Mouse (Mus musculus) limb, embryonic 14.5 days (tissue): Measurements from ENCODE around the gene Npl. TPM values are rescaled to one million over a fixed set of nuclear protein-coding genes. Genes with fewer than 3 reads are reported as not detected.

Experiments
- ATAC-seq: fragments of 200-750 bp; cut with Nextera tagmentation; 2 replicates; pipeline ENCODE4 v1.8.0; 2017; ENCODE audit warnings: low read depth, moderate number of reproducible peaks, moderate TSS enrichment; ENCODE audit not compliant: low FRiP score
- DNase-seq: peaks from one replicate; pipeline ENCODE4 v3.0.0-alpha.2; 2015; ENCODE audit warnings: low spot score
- H3K27ac ChIP-seq: fragments of 300-500 bp; sonication (generic); replicated peaks from 2 replicates; pipeline ENCODE4 v1.5.1; 2014; ENCODE audit warnings: low read depth, mild to moderate bottlenecking, low read length, moderate library complexity, mixed read lengths
- H3K27me3 ChIP-seq: fragments of 300-500 bp; sonication (generic); 2 replicates; pipeline ENCODE4 v1.6.1; 2014; ENCODE audit warnings: low read length, mixed read lengths; ENCODE audit not compliant: control insufficient read depth, insufficient read depth
- H3K36me3 ChIP-seq: fragments of 300-500 bp; sonication (generic); 2 replicates; pipeline ENCODE4 v1.6.1; 2014; ENCODE audit warnings: mild to moderate bottlenecking, low read length, moderate library complexity, mixed read lengths; ENCODE audit not compliant: control insufficient read depth, insufficient read depth
- H3K4me1 ChIP-seq: fragments of 300-500 bp; sonication (generic); 2 replicates; pipeline ENCODE4 v1.6.1; 2014; ENCODE audit warnings: antibody characterized with exemption, low read length, mixed read lengths; ENCODE audit not compliant: control insufficient read depth, insufficient read depth
- H3K4me2 ChIP-seq: fragments of 300-500 bp; sonication (generic); replicated peaks from 2 replicates; pipeline ENCODE4 v1.6.1; 2014; ENCODE audit warnings: low read depth, mild to moderate bottlenecking, low read length, moderate library complexity; ENCODE audit not compliant: severe bottlenecking
- H3K4me3 ChIP-seq: fragments of 300-500 bp; sonication (generic); replicated peaks from 2 replicates; pipeline ENCODE4 v1.5.1; 2014; ENCODE audit warnings: low read length
- H3K9ac ChIP-seq: fragments of 300-500 bp; sonication (generic); 2 replicates; pipeline ENCODE4 v1.6.1; 2014; ENCODE audit warnings: mild to moderate bottlenecking, low read depth, low read length, moderate library complexity; ENCODE audit not compliant: severe bottlenecking
- H3K9me3 ChIP-seq: fragments of 300-500 bp; sonication (generic); 2 replicates; pipeline ENCODE4 v1.6.1; 2016; ENCODE audit warnings: low read length; ENCODE audit not compliant: control insufficient read depth
- POLR2A ChIP-seq: fragments of 200-500 bp; IDR thresholded peaks from 2 replicates; pipeline ENCODE4 v1.8.0; 2012; ENCODE audit warnings: inconsistent platforms, mild to moderate bottlenecking, moderate library complexity, borderline replicate concordance; ENCODE audit not compliant: insufficient read depth, insufficient read length; ENCODE audit errors: extremely low read depth
- WGBS: fragments of 180-500 bp; shearing (Covaris S2); extraction: QIAGEN DNeasy Blood & Tissue Kit; methylation state at CpG from one replicate; pipeline ENCODE4 v1.1.7; 2014; 5-methylcytosine and 5-hydroxymethylcytosine counted together
- polyA plus RNA-seq, 2 experiments: library from polyadenylated mRNA; depleted of rRNA in 1 of 2; stranded (reverse) in 1 of 2; unstranded in 1 of 2; fragments of >200 nt; fragmentation: Nextera tagmentation in 1 of 2; extraction: Ambion mirVana in 1 of 2; gene quantifications; 2 replicates each; pipeline versions ENCODE4 v1.2.1 to v1.2.3; 2012 to 2014

Gene Npl
- polyA plus RNA-seq, 2 experiments, result 7.1 to 12.9 TPM

- H3K27ac ChIP-seq, result no peak overlapping the region
- 0 out of 2 replicates have a peak, but pooled peaks cover 3% of the 10 kb centered on the region for H3K4me1 ChIP-seq
- no peak overlapping the region for H3K4me3 ChIP-seq
- no peaks in the 10 kb centered on the region for H3K9me3 ChIP-seq
- H3K9ac ChIP-seq, result no peak overlapping the region
- no peak for ATAC-seq
- no peaks in the 10 kb centered on the region for H3K36me3 ChIP-seq
- no peak for TF ChIP-seq POLR2A
- H3K4me2 ChIP-seq, result no peak overlapping the region
- H3K27me3 ChIP-seq, result no peaks in the 10 kb centered on the region
- DNase-seq, result no peak
- WGBS, result 87% methylated on average over 5 of the region's 5 CpGs
Observed at GRCm38 (mm10) chr1:153587956-153588355, 38.1 kb upstream of the Npl start.

- ATAC-seq (no peak), DNase-seq (no peak)
- Histone ChIP-seq H3K9ac (no peak overlapping the region), H3K27ac (no peak overlapping the region), H3K4me1 (0 out of 2 replicates have a peak, but pooled peaks cover 3% of the 10 kb centered on the region), H3K9me3 (no peaks in the 10 kb centered on the region), H3K4me2 (no peak overlapping the region), H3K27me3 (no peaks in the 10 kb centered on the region), H3K4me3 (no peak overlapping the region), H3K36me3 (no peaks in the 10 kb centered on the region)
- WGBS, result 79% methylated on average over 10 of the region's 10 CpGs
- no peak for TF ChIP-seq POLR2A
Observed at GRCm38 (mm10) chr1:153586826-153587225, 37.0 kb upstream of the Npl start.

- DNase-seq, result no peak
- Histone ChIP-seq H3K9ac (no peak overlapping the region), H3K4me2 (no peak overlapping the region), H3K4me3 (no peak overlapping the region), H3K36me3 (no peaks in the 10 kb centered on the region), H3K4me1 (0 out of 2 replicates have a peak, but pooled peaks cover 3% of the 10 kb centered on the region), H3K9me3 (no peaks in the 10 kb centered on the region), H3K27me3 (no peaks in the 10 kb centered on the region), H3K27ac (no peak overlapping the region)
- no peak for TF ChIP-seq POLR2A
- ATAC-seq, result no peak
- 53% methylated on average over 2 of the region's 2 CpGs for WGBS
Observed at GRCm38 (mm10) chr1:153585752-153586151, 35.9 kb upstream of the Npl start.

- TF ChIP-seq POLR2A, result no peak
- Histone ChIP-seq H3K27ac (no peak overlapping the region), H3K36me3 (no peaks in the 10 kb centered on the region), H3K4me3 (no peak overlapping the region), H3K9me3 (no peaks in the 10 kb centered on the region), H3K9ac (no peak overlapping the region), H3K4me2 (no peak overlapping the region), H3K4me1 (0 out of 2 replicates have a peak, but pooled peaks cover 3% of the 10 kb centered on the region), H3K27me3 (no peaks in the 10 kb centered on the region)
- 73% methylated on average over 4 of the region's 4 CpGs for WGBS
- DNase-seq (no peak), ATAC-seq (no peak)
Observed at GRCm38 (mm10) chr1:153583189-153583588, 33.3 kb upstream of the Npl start.

- no peaks in the 10 kb centered on the region for H3K4me1 ChIP-seq
- H3K27me3 ChIP-seq, result no peaks in the 10 kb centered on the region
- TF ChIP-seq POLR2A, result no peak
- no peak overlapping the region for H3K27ac ChIP-seq
- H3K4me3 ChIP-seq, result no peak overlapping the region
- no peaks in the 10 kb centered on the region for H3K9me3 ChIP-seq
- H3K9ac ChIP-seq, result no peak overlapping the region
- ATAC-seq (peak; percentile 53; the same call in 1 of the 2 replicates), DNase-seq (peak; percentile 44)
- no peak overlapping the region for H3K4me2 ChIP-seq
- H3K36me3 ChIP-seq, result no peaks in the 10 kb centered on the region
- WGBS, result 49% methylated on average over 3 of the region's 3 CpGs
Observed at GRCm38 (mm10) chr1:153574730-153575129, 24.9 kb upstream of the Npl start.
